Mouse (Mus musculus) naive thymus-derived CD4-positive, alpha-beta T cell, adult 2 months (primary cell): ENCODE data around the gene Sh3yl1.

ENCODE experiments used
- DNase-seq: peaks from one replicate; pipeline ENCODE4 v3.0.0-alpha.2; 2011; ENCODE audit warnings: low read depth

Sh3yl1 gene

DNA sequence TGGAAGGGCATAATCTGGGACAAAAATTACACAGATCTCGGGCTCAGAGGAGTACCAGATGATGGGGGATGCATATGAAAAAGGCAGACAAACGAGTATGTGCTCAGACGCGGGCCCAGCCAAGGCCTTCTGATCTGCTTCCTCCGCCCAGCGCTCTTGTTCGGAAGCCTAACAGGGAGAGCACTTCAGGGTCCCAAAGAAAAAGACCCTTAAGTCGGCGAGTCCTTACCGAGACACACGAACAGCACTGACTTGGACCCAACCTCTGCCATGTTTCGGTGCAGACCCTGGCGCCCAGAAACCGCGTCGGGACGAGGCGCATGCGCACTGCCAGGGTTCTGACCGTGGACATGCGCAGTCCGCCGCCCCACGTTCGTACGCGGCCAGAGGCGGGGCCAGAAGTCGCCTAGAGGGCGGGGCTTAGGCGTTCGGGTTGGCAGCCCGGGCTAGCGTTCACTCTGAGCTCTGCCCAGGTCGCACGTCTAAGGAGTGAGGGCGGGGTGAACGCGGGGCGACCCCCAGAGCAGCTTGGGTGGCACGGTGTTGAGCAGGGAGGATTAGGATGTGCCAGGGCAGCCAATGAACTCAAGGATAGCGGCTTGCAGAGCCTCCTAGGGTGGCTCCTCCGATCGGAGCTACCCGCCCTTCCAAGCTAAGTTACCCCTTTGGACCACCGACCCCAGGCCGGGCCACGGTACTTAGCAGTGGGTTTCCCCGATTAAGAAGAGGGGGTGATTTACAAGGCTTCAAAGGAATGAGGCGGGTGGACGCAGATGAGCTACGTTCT, at the start of gene Sh3yl1, which contains the start of gene Acp1:
Sh3yl1 (plus strand) TSS at position 408 of the 787 bp plus-strand sequence.
Acp1 (minus strand) TSS at position 329 of the 787 bp plus-strand sequence.
- DNase-seq: peak; percentile 95

DNA sequence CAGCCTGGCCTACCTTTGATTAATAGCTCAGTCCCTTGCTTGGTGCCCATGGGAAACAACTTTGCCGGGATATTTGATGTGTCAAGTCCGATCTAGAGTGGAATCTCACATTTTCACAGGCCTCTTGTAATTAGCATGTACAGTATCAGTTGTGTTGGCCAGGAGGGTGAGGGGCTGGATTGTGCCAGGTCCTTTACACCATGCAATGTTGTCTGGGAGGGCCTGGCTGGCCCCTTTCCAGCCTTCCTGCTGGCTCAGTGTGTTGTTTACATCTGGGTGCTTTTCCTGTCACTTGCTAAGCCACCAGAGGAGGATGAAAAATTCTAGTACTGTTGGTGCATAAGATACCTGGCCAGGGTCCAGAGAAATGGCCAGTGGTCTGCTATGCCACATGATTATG, 47.1 kb upstream of the Sh3yl1 start:
- no peak for DNase-seq

DNA sequence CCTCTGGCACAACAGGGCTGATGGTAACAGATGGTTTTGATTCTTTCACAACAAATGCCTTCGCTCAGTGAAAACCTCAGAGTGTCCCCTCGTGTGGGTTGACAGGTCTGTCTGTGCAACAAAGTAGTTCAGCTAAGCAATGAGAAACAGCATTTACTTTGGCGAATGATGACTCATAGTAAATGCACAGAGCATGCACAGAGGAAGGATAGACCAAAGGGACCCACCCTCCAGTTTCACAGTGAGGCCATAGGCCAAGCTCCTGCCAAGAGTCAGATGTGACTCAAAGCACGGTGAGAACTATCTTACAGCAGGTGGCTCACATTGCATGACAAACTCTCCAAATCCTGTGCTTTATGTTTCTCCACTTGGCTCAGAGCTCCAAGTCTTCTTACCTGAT, 45.7 kb upstream of the Sh3yl1 start:
- DNase-seq: no peak

DNA sequence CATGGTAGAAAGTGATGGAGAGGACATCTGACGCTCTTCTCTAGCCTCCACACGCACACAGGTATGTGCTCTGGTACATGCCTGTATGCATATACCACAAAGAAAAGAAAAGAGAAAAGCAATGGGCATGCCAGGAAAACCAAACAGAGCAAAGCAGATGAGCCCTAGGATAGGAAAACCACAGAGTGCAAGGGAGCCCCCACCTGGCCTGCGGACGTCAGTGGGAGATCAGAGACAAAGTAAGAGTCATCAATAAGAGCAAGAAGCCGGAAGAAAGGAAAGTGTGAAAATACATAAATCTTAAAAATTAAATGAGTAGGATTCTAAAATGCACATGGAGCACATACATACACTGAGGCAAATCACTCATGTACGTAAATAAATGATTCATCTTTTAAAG, 32.0 kb upstream of the Sh3yl1 start:
- no peak for DNase-seq

DNA sequence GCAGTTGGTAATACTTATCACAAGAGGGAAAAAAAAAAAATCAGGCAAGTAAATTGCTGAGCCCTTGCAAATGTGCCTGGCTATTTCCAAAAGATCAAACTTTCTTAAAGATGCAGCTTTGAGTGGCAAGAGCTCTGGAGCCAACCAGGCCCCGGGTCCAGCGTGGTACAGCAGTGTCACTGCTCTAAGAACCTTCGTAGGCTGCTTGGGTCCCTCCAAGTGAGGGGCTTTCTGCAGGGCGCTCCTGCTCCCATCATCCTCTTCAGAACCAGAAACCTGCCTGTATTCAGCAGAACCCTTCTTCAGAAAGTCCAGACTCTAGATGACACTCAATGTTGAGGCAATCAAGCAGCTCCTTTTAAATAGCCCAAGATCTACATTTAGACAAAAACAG, 27.9 kb upstream of the Sh3yl1 start:
- DNase-seq: no peak

DNA sequence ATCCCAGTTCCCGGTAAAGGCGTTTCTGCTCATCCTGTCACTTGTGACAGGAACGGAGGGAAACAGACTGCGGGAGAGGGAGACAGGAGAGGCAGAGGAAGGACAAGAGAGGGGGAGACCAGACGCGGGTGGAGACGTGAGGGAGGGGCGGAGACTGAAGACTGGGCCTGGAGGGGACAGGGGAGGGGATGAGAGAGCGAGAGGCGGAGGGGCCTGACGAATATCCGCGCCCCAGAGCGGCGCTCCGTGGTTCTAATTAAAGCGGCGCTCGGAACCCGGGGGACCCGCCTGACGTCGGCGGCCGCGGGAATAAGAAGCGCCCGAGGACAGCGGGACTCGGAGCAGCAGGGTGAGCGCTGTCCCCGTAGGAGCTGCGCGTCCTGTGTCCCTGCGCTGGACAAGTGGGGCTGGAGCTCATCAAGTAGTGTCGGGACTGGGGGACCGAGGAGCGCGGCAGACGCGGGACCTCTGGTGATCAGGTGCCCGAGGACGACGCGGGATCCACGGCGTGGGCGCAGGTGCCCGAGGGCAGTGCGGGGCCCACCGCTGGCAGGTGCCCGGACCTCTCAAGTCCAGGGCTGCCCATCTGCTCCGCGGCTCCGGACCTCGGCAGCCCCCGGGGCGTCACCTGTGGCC, 27.4 kb upstream of the Sh3yl1 start, which contains the start of gene Alkal2:
Alkal2 (plus strand) TSS at position 337 of the 636 bp plus-strand sequence.
- DNase-seq: no peak

DNA sequence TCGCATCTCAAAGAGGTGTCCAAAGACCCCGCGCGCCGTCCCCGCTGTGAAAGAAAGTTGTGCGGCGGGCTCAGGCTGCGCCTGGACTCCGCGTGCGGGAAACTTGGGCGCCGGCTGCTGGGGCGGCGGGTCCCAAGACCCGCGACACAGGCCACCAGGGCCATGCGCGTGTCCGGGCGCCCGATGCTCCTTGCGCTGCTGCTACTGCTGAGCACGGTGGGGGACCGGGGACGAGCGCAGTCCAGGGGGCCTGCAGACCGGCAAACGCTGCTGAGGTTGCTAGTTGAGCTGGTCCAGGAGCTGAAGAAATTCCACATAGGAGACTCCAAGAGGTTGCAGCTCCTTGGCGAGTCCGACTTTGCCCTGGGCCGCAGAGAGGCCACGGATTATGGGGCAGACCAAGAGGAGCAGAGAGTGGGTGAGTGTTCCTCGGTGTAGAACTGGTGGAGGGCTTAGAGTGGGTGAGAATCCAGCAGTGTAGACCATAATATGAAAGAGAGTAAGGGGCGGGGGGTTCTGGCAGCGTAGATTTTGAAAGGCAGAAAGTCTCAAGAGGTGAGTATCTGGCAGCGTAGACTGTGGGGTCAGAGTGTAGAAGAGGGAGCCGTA, 26.7 kb upstream of the Sh3yl1 start:
- no peak for DNase-seq

DNA sequence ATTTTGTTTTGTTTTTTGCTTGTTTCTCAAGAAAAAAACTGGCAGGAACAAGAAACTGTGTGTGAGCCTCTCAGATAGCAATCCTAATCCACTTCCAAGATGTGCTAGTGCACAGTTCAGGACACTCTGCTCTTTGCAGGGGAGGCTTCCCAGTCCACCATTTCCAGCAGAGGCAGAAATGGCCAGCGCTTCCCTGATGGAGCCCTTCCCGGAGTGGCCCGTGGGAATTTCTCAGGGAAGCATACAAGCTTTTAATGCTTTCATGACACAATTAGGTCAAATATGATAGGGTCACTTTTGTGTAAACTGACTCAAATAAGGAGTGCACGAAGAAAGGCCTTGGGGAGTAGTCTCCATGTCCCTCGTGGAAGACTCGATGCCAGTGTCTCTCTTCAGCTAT, 25.6 kb upstream of the Sh3yl1 start:
- no peak for DNase-seq

DNA sequence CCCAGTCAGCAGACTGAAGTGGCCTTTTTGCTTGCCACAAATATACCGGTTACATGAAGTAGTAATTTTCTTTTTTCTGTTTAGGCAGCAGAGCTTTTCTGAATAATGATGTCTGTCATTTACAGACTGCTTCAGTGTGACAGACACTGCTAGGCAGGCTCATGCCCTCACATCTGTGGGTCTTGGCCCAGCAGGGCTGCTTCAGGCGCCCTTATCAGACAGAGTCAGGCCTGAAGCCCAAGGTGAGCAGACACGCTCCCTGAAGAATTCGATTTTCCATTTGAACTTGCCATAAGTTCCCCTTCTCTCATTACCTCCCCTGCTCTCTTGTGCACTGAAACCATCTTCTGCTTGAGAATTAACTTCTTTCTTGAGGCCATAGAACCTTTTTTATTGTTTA, 23.5 kb upstream of the Sh3yl1 start:
- DNase-seq: no peak

DNA sequence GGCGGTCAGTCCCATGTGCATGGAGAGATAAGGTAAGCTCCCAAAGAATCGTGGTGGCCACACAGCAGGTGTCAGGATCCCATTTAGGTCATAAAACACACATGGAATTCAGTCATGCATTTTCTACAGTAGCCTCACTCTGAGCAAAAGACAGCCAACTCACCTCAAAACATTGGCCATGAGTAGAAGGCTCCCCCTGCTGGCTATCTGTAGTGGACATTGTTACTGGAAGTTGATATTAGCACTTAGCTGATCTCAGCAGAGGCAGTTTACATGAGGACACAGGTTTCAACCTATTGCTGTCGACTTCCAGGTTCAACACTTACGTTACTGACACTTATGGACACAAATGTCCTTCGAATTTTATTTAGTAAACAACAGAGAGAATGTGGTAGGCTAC, 21.4 kb upstream of the Sh3yl1 start:
- peak; percentile 35 for DNase-seq

DNA sequence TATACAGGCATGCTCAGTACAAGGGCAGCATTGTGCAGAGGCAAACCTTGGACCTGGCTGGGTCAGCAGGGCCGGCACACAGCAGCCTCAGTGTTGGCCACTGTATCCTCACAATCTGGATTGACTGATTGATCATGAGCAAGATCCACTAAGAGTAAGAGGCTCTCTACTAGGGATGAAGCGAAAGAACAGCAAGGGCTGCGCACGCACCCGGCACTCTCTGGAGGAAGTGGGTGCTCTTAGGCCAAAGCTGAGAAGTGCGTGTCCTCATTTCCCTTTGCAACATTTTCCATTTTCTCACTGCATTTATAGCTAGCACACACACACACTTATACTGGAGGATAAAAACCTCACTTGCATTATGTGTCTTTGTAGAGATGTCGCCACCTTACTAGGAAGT, 20.0 kb upstream of the Sh3yl1 start:
- DNase-seq: no peak

DNA sequence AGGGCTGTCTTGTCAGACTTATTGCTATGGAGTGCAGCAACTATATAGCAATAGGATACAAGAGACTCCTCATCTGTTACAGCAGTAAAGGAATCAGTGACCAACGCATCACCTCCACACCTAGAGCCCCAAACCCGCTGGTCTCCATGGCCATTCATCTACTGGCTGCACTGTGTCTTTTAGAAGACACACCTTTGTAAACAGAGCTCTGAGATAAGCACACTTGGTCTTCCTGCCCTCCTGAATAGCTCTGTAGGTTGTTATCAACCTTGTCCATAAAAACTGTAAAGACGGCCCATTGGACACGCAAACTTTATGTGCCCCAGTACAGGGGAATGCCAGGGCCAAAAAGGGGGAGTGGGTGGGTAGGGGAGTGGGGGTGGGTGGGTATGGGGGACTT, 14.4 kb upstream of the Sh3yl1 start:
- no peak for DNase-seq

DNA sequence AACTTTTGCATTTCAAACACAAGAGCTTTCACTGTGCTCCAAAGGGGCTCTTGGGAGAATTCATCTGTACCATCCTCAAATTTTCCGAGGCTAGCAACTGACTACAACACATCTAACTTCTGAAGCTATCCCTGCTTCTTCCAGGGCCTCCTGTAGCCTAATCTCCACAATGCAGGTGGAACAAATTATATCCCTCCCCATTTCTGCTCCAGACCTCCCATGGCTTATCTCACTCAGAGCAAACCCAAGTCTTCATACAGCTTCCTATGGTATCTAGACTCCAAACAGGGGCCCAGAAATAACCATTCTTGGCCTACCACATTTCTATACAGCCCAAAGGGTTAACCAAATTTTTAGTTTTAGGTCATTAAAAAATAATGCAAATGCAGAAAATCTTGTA, 2.8 kb upstream of the Sh3yl1 start:
- DNase-seq: no peak

DNA sequence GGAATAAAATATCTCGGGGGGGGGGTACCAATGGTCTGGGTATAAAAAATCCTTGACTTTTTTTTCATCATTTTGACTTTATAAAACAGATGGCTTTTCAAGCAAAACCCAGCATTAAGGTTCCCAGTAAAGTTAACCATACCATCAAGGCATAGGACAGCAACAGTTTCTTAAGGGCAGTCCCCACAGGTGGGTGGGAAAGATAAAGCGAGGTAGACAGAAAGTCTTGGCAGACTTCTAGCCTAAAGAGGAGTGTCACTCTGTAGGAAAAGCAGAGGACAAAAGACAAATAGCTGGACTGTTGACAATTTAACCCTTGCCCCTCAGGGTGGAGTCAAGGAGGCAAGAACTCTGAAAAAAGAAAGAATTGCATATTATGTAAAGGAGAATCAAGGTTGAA, 1.6 kb upstream of the Sh3yl1 start:
- DNase-seq: no peak

DNA sequence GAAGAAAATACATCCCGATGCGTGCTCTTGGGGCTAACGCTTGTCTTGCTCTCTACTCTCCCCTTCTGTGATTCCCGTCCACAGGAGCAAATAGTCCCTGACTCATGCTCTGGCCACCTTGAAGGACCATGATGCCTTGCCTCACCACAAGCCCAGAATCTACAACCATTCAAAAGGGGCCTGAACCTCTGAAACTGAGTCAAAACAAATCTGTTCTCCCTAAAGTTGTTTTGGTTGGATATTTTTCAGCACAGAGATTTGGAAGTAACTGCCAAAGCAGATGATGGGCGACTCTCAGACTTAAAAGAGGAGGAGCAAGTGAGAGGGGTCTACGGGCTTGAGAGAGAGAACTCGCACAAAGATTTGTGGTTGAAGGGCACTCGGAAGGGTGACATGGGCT, 608 bp upstream of the Sh3yl1 start:
- DNase-seq: no peak

DNA sequence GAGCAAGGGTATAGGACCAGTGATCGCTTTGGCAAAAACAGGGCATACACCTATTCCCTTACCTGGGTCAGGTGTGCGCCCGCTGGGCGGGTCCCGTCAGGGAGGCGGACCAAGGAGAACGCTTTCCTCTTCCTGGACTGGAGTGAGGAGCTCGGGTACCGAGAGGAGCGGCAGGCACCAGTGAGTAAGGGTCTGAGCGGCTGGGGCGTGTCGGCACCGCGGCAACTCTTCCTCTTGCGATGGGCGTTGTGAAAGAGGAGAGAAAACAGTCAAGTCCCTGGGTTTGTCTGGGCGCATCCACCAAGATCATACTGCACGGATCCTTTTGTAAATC, 547 bp downstream of the Sh3yl1 start:
- no peak for DNase-seq

DNA sequence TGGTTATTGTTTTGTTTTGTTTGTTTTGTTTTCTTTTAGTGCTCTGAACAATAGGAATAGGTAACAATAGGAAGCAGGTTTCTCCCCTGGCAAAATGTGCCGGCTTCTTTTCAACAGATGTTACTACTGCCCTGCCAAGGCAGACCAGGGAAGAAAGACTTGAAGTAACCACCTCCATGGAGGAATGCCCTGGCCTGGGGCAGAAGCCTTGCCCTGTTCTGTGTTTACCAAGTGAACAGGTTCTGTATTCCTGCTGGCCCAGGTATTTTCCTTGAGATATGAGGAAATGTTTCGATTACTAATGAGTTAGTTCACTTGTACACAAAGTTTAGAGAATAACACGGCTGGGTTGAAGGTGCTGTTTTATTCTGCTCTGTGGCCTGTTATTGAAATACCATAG, 1.4 kb downstream of the Sh3yl1 start:
- DNase-seq: peak; percentile 11

DNA sequence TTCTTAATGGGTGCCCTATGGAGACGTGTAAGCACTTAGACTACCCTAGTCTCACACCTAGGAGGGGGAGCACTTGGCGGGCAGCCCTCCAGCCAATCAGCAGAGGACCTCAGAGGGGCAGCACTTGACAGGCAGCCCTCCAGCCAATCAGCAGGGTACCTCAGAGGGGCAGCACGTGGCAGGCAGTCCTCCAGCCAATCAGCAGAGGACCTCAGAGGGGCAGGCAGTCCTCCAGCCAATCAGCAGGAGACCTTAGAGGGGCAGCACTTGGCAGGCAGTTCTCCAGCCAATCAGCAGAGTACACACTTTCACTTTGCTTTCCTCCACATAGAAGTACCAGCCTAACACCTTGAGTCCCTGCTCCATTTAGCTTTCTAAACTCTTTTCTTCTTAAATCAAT, 10.9 kb downstream of the Sh3yl1 start:
- DNase-seq: no peak

DNA sequence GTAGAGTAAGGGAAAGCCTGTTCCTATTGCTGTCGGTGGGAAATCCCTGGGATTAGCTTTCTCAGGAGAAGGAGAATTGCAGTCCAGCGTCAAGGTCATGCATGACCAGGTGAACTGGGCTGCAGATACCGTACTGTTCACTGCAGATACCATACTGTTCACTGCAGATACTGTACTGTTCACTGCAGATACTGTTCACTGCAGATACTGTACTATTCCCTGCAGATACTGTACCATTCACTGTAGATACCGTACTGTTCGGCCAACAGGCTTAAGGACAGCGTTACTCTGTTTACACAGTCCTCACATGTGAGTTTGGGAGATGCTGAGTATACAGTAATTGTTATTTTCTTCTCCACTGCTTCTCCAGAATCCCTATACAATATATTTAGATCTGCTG, 16.7 kb downstream of the Sh3yl1 start:
- DNase-seq: no peak

DNA sequence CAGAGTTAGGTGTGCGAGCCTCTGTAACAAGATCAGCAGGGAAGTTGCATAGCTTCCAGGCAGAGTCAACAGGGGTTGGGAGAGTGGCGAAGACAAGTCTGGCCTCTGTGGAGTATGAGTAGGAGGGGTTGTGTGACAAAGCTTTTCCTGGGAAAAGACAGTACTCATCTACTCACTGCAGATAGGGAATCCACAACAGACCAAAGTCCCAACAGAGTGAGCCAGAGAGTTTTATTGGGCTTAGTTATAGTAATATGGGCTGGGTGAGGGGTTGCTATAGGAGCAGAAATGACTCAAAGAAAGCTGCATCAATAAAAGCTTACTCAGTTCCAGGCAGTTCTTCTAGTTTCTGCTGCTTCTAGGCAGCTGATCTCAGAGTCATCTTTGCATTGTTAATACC, 21.8 kb downstream of the Sh3yl1 start:
- DNase-seq: no peak

DNA sequence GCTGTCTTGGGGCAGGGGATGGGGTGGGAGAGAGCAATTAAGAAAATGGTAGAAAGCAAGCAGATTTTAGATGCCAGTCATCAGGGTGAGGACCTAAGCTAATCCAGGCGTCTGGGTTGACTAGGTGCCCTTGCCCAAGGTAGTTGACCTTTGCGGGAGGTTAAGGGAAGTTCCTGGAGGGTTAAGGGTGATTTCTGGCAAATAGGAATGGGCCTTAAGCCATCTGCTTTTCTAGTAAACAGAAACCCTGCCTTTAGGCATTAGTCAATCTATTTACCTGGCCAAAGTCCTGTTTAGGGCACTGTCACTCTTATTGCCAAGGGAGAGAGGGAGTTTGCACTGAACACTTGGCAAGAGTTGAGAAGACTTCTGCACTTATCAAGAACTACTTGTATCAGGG, 25.4 kb downstream of the Sh3yl1 start:
- DNase-seq: no peak

DNA sequence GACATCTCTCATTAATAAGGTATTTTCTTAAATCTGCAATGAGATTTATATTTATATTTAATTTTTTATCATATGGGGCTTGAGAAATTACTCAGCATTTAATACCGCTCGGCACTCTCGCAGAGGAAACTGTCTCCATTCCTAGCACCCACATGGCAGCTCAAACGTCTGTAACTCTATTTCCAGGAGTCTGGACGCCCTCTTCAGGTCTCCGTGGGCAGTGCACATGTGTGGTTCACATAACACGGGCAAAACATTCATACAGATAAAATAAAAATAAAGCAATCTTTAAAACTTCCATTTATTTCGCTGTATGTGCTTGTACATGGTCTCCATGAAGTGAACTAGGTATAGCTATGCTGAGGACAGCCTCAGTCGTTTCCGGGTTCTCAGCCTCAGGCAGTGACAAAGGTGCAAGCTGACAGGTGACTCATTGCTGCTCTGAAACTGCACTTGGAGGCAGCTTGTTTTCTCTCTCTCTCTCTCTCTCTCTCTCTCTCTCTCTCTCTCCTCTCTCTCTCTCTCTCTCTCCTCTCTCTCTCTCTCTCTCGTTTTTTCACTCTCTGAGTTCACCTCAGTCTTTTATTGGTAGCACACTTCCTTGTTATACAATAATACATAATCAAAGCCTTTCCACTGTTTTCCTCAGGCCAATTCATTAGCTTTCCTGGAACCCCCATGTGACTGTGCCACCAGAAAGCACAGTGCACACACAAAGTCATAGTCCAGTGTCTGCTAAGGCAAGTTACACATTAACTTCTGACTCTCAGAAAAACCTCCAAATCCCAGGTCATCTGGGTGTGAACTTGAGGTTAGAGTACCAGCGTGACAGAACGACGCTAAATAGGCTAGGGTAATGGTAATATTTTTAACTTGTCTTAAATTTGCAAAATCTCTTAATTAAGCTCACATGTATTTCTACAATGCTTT, 31.9 kb downstream of the Sh3yl1 start:
- no peak for DNase-seq
